Mouse (Mus musculus) frontal cortex, postnatal 25 days (tissue): ENCODE data around the gene Snx3.

Experiments
- DNase-seq, 2 experiments: peaks; one replicate each; pipeline ENCODE4 v3.0.0; 2022; ENCODE audit warnings: low spot score in 2 of 2

The Snx3 gene

DNA sequence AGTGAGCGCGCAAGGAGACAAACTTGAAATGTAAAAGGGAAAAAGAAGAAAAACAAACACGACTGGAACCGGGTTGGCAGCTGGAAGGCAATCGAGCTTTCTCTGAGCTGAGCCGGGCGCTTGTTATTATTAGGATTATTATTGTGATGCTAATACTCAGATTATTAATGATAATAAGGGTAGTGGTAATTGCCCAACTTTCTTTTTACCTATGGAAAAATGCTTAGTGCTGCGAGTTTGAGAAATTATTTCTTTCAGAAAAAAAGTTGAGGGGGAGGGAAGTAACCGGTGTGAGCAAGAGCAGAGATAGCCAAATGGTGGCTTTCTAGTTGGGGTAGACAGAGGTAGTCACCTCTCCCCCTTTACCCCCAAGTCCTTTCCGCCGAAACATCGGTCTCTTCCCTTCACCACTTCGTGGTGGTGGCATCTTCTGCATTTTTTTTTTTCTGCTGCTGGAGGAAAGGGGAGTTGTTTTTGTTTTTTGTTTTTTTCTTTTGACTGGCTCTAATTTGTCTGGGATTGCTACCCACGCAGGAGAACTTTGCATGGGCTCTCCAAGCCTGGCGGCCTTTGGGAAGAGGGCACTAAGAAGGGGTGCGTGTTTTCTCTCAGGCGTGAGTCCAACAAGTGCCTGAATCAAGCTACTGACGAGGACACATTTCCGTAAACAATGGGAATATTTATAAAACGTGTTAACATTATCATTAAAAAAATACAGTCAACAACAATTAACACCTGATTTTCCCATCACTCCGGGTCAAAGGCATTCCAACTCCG lies 77.1 kb downstream of the Snx3 start:
- DNase-seq = no peak

DNA sequence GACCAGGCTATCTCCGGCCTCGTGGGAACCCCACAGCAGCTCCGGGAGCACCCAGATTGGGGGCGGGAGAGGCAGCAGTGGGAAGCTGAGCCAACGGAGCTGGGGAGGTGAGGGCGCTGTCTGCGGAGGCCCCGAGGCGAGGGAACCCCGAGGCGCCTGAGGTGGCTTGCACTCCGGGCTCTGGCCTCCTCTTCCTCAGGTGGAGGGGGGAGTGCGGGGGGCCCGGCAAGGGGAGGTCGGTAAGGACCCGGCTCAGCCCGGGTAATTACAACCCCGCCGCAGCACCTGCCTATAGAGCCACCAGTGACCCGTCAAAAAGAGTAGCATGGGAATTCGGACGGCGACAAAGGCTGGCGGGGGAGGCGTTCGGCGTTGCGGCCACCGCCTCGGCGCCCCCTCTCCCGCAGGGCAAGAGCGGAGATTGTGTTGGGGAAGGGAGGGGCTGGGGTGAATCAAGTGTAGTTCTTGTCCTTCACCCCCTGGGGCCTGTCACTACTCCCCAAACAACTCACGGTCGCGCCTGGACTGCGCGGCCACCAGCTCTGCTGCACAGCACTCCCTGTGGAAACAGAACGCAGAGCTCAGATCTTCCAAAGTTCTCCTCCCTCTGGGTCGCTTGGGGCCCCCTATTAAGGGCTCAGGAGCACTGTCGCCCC lies 77.8 kb downstream of the Snx3 start:
- DNase-seq = no peak

- DNase-seq = no peak
Observed at GRCm38 (mm10) chr10:42580131-42580950, 78.5 kb downstream of the Snx3 start.

DNA sequence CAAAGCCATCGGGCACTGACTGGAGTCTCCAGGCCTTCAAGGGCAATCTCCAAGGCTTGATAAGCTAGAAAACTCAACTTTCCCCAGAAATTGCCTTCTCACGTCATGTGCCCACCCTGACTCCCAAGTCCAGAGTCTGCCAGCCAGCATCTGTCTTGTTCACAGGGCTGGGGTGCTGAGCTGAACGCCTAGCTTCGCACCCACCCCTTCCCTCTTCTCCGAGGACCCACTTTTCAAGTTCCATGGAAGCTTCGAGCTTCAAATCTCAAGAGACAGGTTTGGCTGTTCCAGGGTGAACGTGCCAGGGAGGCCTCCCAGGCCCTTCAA lies 79.1 kb downstream of the Snx3 start:
- no peak for DNase-seq

DNA sequence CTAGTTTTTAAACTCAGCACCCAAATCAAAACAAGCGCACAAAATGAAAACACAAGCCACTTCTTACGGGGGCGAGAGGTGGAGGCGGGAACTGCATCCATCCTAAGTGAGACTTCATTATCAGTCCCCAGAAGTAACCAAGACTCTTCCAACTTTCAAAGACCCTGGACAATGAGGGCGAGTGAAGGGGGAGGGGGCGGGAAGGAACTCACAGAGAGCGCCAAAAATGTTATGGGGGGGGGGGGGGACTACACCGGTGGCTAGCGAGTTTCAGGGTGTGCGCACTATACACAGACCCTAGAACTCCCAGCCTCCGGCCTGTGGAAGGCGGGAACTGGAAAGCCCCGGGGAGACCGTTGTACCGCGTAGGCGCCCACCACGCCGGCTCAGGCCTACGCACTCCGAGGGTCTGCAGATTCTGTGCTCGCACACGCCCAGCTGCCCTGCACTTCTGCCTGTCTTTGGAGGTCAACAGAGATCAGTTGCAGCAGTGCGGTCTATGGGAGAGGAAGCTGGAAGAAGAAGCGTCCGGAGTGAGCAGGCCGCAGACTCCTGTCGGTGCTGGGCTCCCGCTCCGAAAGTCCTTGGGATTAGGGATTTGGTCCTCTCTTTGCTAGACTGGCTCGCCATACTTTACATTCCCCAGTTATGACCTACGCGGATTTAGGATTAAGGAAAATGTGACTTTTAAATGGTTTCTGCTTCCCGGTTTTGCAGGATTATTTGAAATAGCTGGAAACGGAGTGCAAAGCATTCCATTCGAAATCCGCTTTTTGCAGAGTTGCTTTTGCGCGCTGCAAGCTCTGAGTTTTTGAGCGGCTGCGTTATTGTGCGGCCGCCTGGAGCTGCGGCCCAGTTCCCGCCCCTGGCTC lies 80.1 kb downstream of the Snx3 start:
- DNase-seq = no peak

- DNase-seq = no peak
Observed at GRCm38 (mm10) chr10:42582566-42583110, 80.8 kb downstream of the Snx3 start.

GRCm38 (mm10) chr10:42583157-42583872 lies 81.5 kb downstream of the Snx3 start, which contains the start of the genes Nr2e1 and Ostm1:
Nr2e1 (minus strand) TSS chr10:42583632.
Ostm1 (plus strand) TSS chr10:42583822.
- DNase-seq = peak; percentile 39 to 47

- no peak for DNase-seq
Observed at GRCm38 (mm10) chr10:42583902-42584435, 82.1 kb downstream of the Snx3 start.

DNA sequence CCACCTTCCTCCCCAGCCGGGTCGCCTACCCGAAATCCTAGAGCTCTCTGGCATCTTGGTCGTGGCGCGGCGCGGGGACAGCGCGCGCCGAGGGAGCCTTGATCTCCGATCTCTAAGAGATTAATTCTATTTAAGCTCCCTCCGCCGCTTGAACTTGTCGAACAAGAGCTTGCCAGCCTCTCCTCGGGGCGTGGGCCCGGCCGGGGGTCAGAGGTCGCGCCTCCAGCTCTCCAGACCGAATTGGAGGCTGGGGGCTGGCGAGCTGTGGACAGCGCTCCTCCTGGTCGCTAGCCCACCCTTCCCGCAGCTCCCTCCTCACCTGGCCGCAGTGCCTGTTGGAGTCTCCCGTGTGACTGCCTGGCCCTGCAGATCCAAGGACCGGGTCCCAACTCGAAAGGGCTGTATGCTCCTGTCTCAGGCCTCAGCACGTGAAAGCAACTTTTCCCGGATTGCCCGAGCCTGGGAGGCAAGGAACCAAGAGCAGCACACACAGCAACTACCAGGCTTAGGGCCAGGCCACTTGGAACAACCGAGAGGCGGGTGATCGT lies 82.7 kb downstream of the Snx3 start:
- DNase-seq = no peak
